Mouse (Mus musculus) liver, embryonic 11.5 days (tissue): ENCODE results near the gene Gzmk. TPM values are rescaled to one million over a fixed set of nuclear protein-coding genes. Genes with fewer than 3 reads are reported as not detected.
A peak's percentile ranks its signal among the peaks of the same experiment; 100 is the strongest.

Source experiments
- ATAC-seq: fragments of 200-750 bp; cut with Nextera tagmentation; replicated peaks from 2 replicates; pipeline ENCODE4 v1.8.0; 2017; ENCODE audit warnings: moderate number of reproducible peaks, mild to moderate bottlenecking, moderate TSS enrichment, moderate library complexity; ENCODE audit not compliant: low FRiP score
- DNase-seq: peaks from one replicate; pipeline ENCODE4 v3.0.0-alpha.2; 2017; ENCODE audit warnings: low spot score
- H3K27ac ChIP-seq: fragments of 300-500 bp; sonication (generic); 2 replicates; pipeline ENCODE4 v1.5.1; 2014; ENCODE audit warnings: mild to moderate bottlenecking, low read depth, low read length, control low read depth
- H3K27me3 ChIP-seq: fragments of 300-500 bp; sonication (generic); replicated peaks from 2 replicates; pipeline ENCODE4 v1.6.1; 2014; ENCODE audit warnings: low read length, mixed read lengths; ENCODE audit not compliant: control insufficient read depth, insufficient read depth
- H3K36me3 ChIP-seq: fragments of 300-500 bp; sonication (generic); 2 replicates; pipeline ENCODE4 v1.6.1; 2014; ENCODE audit warnings: mild to moderate bottlenecking, low read length, moderate library complexity, mixed read lengths; ENCODE audit not compliant: control insufficient read depth, insufficient read depth
- H3K4me1 ChIP-seq: fragments of 300-500 bp; sonication (generic); replicated peaks from 2 replicates; pipeline ENCODE4 v1.6.1; 2014; ENCODE audit warnings: low read length, mixed read lengths; ENCODE audit not compliant: control insufficient read depth, insufficient read depth
- H3K4me2 ChIP-seq: fragments of 300-500 bp; sonication (generic); 2 replicates; pipeline ENCODE4 v1.6.1; 2014; ENCODE audit warnings: mild to moderate bottlenecking, control low read depth, moderate library complexity
- H3K4me3 ChIP-seq: fragments of 300-500 bp; sonication (generic); 2 replicates; pipeline ENCODE4 v1.5.1; 2014; ENCODE audit warnings: low read depth, low read length, control low read depth
- H3K9ac ChIP-seq: fragments of 300-500 bp; sonication (generic); 2 replicates; pipeline ENCODE4 v1.6.1; 2014; ENCODE audit warnings: low read depth, low read length, control low read depth
- H3K9me3 ChIP-seq: fragments of 300-500 bp; sonication (generic); 2 replicates; pipeline ENCODE4 v1.6.1; 2016; ENCODE audit warnings: low read length, inconsistent platforms, mixed read lengths; ENCODE audit not compliant: control insufficient read depth
- WGBS: fragments of 180-500 bp; shearing (Covaris S2); extraction: QIAGEN DNeasy Blood & Tissue Kit; methylation state at CpG from one replicate; pipeline ENCODE4 v1.1.7; 2014; 5-methylcytosine and 5-hydroxymethylcytosine counted together
- polyA plus RNA-seq: library from polyadenylated mRNA; unstranded; fragments of >200 nt; fragmentation: Nextera tagmentation; extraction: Ambion mirVana; gene quantifications from 2 replicates; pipeline ENCODE4 v1.2.1, GENCODE M21; 2014

Gzmk gene
- polyA plus RNA-seq, 1 experiment from 2014 or later, result not detected

DNA sequence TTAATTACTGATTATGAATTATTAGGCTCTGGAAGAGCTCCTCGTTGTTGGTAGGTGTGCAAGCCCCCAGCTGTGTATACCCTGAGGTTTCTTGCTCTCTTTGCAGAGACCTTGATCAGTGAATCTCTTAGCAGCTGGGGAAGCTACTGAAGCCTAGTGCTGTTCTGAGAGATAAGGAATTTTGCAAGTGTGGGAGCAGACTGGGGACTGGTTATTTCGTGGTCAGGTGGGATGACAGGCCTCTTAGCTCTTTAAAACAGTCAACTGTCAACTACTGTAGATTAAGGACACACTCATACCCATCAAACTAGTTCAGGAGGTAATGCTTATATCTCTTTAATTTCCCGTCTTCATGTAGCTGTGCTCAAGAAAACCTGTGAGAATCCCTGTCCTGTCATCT lies 13.3 kb downstream of the Gzmk start:
- no peaks in the 10 kb centered on the region for H3K9me3 ChIP-seq
- WGBS, result 24% methylated on average over 3 of the region's 3 CpGs
- peaks cover 10% of the 10 kb centered on the region for H3K27me3 ChIP-seq
- peak; percentile 84 for ATAC-seq
- DNase-seq, result no peak
- H3K27ac ChIP-seq, result no peak overlapping the region
- no peak overlapping the region for H3K9ac ChIP-seq
- H3K4me3 ChIP-seq, result no peak overlapping the region
- no peaks in the 10 kb centered on the region for H3K36me3 ChIP-seq
- H3K4me2 ChIP-seq, result no peak overlapping the region
- peaks cover 2% of the 10 kb centered on the region; the same call in 1 of the 2 replicates for H3K4me1 ChIP-seq

DNA sequence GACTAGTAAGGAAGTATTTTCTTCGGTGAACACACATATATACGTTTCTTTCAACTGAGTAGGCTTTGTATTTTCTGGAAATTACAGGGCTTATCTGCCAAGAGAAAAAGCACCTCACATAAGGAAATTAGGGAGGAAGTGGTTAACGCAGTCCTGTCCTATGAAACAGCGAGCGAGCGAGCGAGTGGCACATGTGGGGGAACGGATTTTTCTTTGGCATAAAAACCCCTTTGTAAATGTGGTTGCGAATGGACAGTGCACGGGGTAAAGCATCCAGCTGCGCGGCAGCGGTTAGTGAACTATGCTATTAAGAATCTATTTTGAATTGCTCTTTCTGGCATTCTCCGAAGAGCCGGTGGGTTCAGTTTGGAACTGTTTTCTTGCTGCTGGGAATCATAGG lies 14.4 kb downstream of the Gzmk start:
- Histone ChIP-seq H3K4me2 (peak overlapping the region; percentile 22), H3K27ac (no peak overlapping the region), H3K4me1 (peaks cover 2% of the 10 kb centered on the region; the same call in 1 of the 2 replicates), H3K9me3 (no peaks in the 10 kb centered on the region), H3K9ac (no peak overlapping the region), H3K4me3 (no peak overlapping the region), H3K36me3 (no peaks in the 10 kb centered on the region), H3K27me3 (peaks cover 10% of the 10 kb centered on the region)
- 45% methylated on average over 15 of the region's 15 CpGs for WGBS
- ATAC-seq, result no peak
- no peak for DNase-seq

DNA sequence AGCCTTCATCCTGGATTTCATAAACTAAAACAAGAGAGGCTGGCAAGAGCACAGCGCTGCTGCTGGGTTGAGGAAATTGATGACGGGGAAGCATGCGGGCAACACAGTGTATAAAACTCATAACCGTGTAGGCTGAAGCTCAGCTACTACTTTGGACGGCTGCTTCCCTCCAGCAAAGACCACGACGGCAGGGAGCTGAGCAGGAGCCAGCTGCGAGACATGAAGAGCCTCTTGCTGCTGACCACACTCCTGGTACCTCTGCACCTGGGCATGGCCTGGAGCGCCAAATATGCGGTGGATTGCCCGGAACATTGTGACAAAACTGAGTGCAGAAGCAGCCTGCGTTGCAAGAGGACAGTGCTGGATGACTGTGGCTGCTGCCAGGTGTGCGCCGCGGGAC lies 16.1 kb downstream of the Gzmk start, which contains the start of gene Esm1:
Esm1 (plus strand) TSS at position 36 of the 400 bp plus-strand sequence.
- Histone ChIP-seq H3K4me2 (0 out of 2 replicates have a peak within 1 kb of the TSS, but pooled peaks have one; percentile 1), H3K27ac (no peak within 1 kb of the TSS), H3K4me1 (peaks cover 2% of the 10 kb centered on the region; the same call in 1 of the 2 replicates), H3K27me3 (peaks cover 10% of the 10 kb centered on the region), H3K4me3 (no peak within 1 kb of the TSS), H3K36me3 (no peaks in the 10 kb centered on the region), H3K9me3 (no peaks in the 10 kb centered on the region), H3K9ac (no peak within 1 kb of the TSS)
- no peak for DNase-seq
- WGBS, result 41% methylated on average over 15 of the region's 15 CpGs
- no peak for ATAC-seq

DNA sequence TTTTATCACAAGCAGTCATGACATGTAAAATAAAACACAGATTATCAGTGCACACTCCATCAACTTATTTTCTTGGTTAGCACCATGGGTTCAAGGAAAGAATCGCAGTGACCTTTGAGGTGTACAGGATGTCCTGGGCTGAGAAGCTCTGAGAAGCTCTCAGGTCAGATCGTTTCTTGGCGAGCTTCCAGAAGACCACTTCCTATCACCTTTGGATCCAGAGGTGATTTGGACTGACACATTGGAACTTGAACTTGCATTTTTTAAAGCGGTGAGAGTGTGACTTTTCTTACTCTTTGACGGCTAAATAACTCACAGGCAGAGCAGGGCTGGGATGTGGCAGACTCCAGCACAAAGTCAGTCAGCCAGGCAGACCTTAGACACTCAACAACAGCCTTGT lies 20.4 kb downstream of the Gzmk start:
- H3K4me3 ChIP-seq, result no peak overlapping the region
- H3K9ac ChIP-seq, result no peak overlapping the region
- H3K27me3 ChIP-seq, result peaks cover 10% of the 10 kb centered on the region; the same call in 1 of the 2 replicates
- H3K4me2 ChIP-seq, result no peak overlapping the region
- H3K4me1 ChIP-seq, result 0 out of 2 replicates have a peak, but pooled peaks cover 2% of the 10 kb centered on the region
- ATAC-seq (no peak), DNase-seq (no peak)
- no peak overlapping the region for H3K27ac ChIP-seq
- no peaks in the 10 kb centered on the region for H3K9me3 ChIP-seq
- WGBS, result 85% methylated on average over 5 of the region's 5 CpGs
- H3K36me3 ChIP-seq, result no peaks in the 10 kb centered on the region

DNA sequence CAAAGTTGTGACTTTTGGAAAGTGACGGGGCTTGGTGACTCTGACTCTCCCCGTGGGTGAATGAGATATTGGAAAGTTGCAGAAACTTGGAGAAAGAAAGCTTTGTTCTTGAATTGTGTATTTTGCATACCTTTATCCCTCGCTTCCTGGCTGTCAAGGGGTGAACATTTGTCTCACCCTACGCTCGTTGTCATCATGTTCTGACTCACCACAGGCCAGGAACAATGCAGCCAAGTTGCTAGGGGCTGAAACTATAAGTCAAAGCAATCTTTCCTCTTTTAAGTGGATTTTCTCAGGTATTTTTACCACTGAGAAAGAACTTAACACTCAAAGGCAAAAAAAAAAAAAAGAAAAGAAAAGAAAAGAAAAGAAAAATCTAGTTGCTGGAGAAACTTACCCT lies 22.6 kb downstream of the Gzmk start:
- no peaks in the 10 kb centered on the region for H3K27me3 ChIP-seq
- ATAC-seq (no peak), DNase-seq (no peak)
- H3K4me3 ChIP-seq, result no peak overlapping the region
- H3K36me3 ChIP-seq, result no peaks in the 10 kb centered on the region
- H3K4me2 ChIP-seq, result no peak overlapping the region
- H3K9me3 ChIP-seq, result no peaks in the 10 kb centered on the region
- WGBS, result 66% methylated on average over 5 of the region's 5 CpGs
- H3K27ac ChIP-seq, result no peak overlapping the region
- H3K9ac ChIP-seq, result no peak overlapping the region
- H3K4me1 ChIP-seq, result no peaks in the 10 kb centered on the region

DNA sequence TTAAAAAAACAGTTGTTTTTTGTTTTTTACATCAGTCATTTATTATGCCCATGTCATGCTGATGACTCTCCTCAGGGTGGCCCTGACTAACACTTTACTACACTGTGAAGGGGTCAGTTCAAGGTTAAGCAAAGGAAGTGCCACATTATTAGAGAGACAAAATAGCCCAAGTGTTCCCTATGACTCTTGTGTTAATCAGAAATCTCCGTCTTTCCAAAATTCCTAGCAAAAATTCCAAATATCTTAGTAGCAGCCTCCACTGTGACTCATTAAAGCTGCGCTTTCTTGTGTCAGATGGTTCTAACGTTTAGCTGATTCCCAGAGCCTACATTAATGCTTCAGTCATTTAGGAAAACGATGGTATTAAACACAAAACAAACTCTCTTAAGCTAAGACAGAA lies 23.5 kb downstream of the Gzmk start:
- no peaks in the 10 kb centered on the region for H3K9me3 ChIP-seq

DNA sequence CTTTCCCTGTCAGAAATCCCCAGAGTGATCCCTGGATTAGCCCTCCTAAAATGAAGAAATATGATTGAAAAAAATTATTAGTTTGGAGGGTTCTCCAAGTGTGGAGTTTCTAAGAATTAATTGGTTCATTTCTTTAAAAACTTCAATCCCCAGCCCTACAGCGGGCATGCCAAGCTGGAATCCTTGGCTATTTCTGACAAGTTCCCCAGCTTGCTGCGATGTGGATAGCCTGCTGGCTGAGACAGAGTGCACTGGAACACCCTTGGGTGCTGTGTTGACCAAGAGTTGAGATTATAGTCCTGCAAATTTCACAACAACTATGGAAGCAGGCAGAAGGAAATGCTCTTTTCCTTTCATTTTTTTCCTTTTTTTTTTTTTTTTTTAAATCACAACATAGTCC lies 24.1 kb downstream of the Gzmk start:
- Histone ChIP-seq H3K4me3 (no peak overlapping the region), H3K4me1 (no peaks in the 10 kb centered on the region), H3K27ac (no peak overlapping the region), H3K36me3 (no peaks in the 10 kb centered on the region), H3K4me2 (no peak overlapping the region), H3K27me3 (no peaks in the 10 kb centered on the region), H3K9me3 (no peaks in the 10 kb centered on the region), H3K9ac (no peak overlapping the region)
- 83% methylated on average over 2 of the region's 2 CpGs for WGBS
- DNase-seq (no peak), ATAC-seq (no peak)

More for the DNA sequence above, 23.5 kb downstream of the Gzmk start:
- Histone ChIP-seq H3K4me2 (no peak overlapping the region), H3K4me3 (no peak overlapping the region), H3K4me1 (no peaks in the 10 kb centered on the region), H3K36me3 (no peaks in the 10 kb centered on the region), H3K27me3 (no peaks in the 10 kb centered on the region), H3K27ac (no peak overlapping the region), H3K9ac (no peak overlapping the region)
- WGBS, result 65% methylated on average over 4 of the region's 4 CpGs
- no peak for ATAC-seq
- no peak for DNase-seq

DNA sequence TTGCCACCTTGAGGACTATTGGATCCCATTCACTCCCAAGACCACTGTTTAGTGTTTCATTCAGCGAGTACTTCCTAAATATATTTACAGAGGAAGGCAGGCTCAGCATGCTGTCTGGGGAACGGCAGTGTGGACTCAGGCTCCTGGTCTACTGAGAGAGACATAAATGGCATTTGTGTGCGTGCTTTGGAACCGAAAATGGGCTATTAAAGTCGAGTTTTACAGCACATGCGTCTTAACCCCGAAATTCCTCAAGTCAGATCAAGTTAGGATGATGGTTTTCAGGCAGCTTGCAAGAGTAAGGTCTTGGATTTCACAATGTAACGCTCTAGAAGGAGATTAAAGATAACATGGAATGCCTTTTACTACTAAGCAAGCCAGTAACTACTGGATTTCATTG lies 25.0 kb downstream of the Gzmk start:
- Histone ChIP-seq H3K27me3 (no peaks in the 10 kb centered on the region), H3K9ac (no peak overlapping the region), H3K27ac (no peak overlapping the region), H3K9me3 (no peaks in the 10 kb centered on the region), H3K36me3 (no peaks in the 10 kb centered on the region), H3K4me1 (no peaks in the 10 kb centered on the region), H3K4me3 (no peak overlapping the region), H3K4me2 (no peak overlapping the region)
- ATAC-seq, result no peak
- 67% methylated on average over 8 of the region's 8 CpGs for WGBS
- no peak for DNase-seq

DNA sequence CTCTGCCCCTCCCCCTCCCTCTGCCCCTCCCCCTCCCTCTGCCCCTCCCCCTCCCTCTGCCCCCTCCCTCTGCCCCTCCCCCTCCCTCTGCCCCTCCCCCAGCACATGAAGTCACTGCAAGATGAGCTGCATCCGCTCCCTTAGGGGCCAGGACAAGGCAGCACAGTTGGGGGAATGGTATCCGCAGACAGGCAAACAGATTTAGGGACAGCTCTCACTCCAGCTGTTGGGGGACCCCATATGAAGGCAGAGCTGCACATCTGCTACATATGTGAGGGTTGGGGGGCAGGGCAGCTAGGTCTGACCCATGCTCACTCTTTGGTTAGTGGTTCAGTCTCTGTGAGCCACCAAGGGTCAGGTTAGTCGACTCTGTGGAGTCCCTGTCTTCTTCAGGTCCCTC lies 26.4 kb downstream of the Gzmk start:
- WGBS, result 58% methylated on average over 3 of the region's 3 CpGs
- H3K9ac ChIP-seq, result no peak overlapping the region
- H3K4me3 ChIP-seq, result no peak overlapping the region
- no peaks in the 10 kb centered on the region for H3K36me3 ChIP-seq
- H3K4me2 ChIP-seq, result no peak overlapping the region
- H3K27ac ChIP-seq, result no peak overlapping the region
- ATAC-seq (no peak; the same call in 1 of the 2 replicates), DNase-seq (no peak)
- H3K27me3 ChIP-seq, result no peaks in the 10 kb centered on the region
- H3K9me3 ChIP-seq, result no peaks in the 10 kb centered on the region
- no peaks in the 10 kb centered on the region for H3K4me1 ChIP-seq
